Mouse (Mus musculus) right cerebral cortex, postnatal 10 days (tissue): Measurements from ENCODE around the gene Mbd3l1.

Experiments used
- DNase-seq, 2 experiments: peaks; one replicate each; pipeline ENCODE4 v3.0.0; 2021; ENCODE audit warnings: low spot score in 2 of 2

The Mbd3l1 gene

DNA sequence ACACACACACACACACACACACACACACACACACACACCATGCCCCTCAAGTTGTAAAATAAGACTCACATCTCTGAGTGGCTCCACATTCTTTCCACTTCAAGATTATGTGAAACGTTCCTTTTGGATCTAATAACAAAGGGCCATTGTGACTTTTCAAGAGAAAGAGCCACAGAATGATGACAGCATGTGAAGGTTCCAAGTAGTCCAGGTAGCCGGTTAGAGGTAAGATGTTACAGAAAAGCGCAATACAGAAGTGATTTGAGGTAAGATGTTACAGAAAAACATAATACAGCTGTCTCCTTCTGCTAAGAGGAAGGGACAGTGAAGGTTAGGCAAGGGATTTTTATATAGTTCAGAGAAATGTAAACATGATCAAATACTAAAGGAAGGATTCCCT lies at the start of gene Mbd3l1, which contains the start of gene Zfp558:
Gene Mbd3l1, plus strand, starts transcription at position 192 of the 400 bp plus-strand sequence.
Gene Zfp558, minus strand, starts transcription at position 101 of the 400 bp plus-strand sequence.
- no peak for DNase-seq

DNA sequence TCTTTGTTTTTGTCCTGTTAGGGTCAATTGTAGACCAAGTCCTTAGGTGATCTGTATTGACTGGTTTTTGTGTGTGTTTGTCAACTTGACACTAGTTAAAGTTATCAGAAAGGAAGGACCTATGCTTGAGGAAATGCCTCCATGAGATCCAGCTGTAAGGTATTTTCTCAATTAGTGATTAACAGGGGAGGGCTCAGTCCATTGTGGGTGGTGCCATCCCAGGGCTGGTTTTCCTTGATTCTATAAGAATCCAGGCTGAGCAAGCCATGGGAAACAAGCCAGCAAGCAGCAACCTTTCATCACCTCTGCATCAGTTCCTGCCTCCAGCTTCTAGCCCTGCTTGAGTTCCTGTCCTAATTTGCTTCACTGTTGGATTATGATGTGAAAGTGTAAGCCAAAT lies 47.8 kb upstream of the Mbd3l1 start, which contains the start of gene Mbd3l2:
Gene Mbd3l2, plus strand, starts transcription at position 301 of the 400 bp plus-strand sequence.
- DNase-seq = no peak

DNA sequence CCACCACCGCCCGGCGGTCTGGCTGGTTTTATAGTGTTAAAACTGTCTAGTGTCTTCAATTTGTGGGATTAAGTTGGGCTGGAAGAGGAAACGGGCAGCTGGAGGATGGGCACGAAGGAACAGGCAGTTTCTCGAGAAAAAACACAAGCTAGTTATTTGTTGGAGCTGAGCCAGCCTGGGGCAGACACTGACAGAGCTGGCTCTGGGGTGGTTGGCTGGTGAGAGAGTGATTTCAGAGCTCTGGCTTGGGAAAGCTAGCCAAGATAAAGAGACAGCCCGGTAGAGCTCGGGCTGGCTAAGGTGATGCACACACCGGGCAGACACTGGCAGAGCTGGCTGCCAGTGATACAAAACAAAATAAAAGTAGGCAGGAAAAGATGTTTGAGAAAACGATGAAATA lies 46.5 kb upstream of the Mbd3l1 start:
- peak; percentile 27 to 28 for DNase-seq

DNA sequence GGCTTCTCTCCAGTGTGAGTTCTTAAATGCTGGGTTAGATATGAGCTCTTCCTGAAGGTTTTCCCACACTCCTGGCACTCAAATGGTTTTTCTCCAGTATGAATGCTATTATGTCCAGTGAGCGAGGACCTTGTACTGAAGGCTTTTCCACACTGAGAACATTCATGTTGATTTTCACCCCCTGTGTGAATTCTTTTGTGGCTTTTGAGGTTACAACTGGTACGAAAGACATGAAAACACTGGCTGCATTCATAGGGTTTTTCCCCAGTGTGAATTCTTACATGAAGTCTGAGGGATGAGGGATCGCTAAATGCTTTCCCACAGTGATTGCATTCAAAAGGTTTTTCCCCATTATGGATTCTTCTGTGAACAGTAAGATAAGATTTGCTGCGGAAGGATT lies 21.6 kb upstream of the Mbd3l1 start:
- DNase-seq = no peak

DNA sequence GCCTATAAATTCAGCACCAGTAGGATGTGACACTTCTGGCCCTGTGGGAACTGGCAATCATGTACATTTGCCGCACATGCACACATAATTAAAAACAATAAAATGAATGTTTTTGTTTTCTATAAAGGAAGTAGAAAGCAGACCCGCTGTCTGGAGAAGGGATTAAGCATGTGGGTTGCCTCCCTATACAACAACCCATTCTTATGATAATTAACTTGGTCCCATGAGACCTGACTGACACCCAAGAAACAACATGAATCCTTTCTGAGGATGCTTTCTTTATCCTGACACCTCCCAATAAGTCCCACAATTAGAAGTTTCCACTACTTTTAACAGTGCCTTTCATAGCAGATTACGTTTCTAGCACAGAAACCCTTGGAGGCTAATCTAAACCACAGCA lies 10.8 kb upstream of the Mbd3l1 start:
- no peak for DNase-seq

DNA sequence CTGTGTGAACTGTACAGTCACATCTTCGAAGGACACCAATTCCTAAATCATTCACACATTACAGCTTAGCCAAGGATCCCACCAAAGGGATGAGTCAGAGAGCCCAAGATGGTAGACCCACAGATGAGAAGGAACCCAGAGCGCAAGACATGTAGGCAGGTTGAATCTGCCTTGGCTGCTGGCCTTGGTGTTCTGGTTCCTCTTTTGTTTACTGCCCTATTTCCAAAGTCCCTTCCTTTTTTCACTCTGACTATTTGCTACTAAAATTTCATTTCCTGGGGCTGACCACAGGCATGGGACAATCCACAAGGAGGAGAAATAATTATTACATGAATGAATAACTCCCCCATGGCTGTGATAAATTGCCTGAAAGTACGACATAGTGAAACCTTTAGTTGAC lies 10.2 kb upstream of the Mbd3l1 start:
- no peak for DNase-seq

DNA sequence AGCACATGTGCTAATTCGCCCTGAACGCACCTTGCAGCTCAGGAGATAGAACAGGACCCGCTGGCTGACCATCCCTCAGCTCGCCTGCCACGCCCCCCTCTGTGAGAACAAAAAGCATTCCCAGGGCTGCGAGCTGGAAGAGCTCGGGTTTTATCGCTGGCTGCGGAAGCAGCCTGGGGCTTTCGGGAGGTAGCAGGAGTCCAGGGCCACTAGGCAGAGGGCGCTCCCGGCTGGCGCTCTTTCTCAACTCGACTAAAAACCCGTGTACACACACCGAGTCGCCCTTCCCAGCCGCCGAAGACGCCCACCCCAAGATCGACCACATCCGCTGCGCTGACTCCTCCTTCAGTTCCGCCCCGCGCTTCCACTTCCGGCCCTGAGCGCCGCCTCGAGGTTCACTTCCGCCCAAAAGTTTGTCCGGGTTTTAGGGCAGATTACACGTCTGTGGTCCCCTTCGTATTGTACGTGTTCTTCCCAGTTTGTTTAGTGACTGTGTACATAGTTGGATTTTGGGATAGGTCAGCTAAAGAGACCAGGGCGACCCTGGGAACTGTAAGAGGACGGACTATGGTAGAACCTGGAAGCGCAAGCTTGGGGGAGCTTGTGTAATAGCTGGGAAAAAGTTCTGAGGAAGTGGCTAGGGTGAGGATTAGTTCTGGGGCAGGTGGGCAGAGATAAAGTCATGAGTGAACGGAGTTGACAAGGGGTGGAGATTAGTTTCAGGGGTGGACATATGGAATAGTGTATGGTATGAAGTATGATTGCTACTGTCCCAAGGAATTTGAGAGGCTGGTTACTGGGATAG lies 4.6 kb upstream of the Mbd3l1 start:
- DNase-seq = peak; percentile 78 to 86

DNA sequence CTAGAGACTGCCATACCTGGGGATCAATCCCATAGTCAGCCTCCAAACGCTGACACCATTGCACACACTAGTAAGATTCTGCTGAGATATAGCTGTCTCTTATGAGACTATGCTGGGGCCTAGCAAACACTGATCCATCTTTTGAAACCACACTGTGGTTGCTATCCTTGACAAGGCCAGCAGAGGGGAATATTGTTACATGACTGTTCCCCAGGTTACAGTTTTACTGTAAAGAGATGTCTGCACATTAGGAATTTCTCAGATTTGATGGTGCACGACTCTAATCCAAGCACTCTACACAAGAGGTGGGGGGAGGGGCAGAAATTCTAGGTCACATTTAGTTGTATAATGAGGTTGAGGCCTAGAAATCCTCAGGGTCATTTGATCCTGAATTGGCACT lies 29.9 kb downstream of the Mbd3l1 start:
- peak; percentile 25 to 44 for DNase-seq
